Mouse (Mus musculus) urinary bladder, postnatal 10 days (tissue): ENCODE results near the gene Adamts17.

Experiments used
- DNase-seq: peaks from one replicate; pipeline ENCODE4 v3.0.0; 2022; ENCODE audit warnings: low spot score

Gene Adamts17

DNA sequence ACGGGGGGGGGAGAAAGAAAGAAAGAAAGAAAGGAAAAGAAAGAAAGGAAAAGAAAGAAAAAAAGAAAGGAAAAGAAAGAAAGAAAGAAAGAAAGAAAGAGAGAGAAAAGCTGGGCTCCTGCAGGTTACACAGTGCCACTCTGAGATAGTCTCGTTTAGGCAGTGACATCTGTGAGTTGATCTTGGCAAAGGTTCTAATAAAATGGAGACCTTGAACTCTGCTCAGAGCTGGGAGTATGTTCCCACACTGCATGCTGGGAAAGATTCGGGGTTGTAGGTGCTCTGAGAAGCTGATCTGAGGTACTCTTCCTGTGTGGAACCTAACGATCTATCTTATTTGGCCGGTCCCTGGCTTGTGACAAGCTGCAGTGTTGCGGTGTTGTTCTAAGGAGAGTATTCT lies 7.0 kb downstream of the Adamts17 start:
- DNase-seq = no peak

DNA sequence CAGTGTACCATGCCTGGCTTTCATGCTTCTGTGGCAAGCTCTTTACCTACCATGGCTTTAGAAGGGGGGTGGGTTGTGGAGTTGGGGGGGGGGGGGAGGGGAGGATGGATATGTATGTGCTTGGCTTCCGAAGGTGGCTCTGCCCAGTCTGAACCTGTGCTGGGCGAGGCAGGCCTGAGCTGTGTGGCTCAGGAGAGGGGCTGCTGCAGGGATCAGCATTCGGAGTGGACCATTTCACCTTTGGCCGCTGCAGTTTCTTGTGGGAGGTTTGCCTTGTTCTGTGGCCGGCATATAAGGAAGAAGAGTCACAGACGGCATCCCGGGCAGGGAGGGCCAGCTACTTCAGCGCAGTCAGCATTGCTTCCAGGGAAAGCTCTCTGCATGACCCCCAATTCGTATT lies 7.8 kb downstream of the Adamts17 start:
- DNase-seq = no peak

DNA sequence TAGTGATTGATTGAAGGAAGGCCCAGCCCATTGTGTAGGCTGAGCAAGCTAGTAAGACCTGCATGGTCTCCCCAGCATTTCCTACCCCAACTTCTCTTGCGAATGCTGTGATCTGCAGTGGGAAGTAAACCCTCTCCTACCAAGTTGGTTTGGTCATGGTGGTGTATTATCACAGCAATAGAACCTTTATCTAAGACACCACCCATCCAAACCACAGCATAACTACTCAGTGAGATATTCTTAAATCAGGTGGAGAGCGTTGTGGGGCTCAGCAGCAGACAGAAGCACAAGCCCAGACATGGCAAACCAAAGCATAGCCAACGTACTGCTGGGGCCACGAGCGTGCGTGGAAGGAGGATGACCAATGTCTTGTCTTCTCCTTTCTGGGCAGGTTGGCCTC lies 9.8 kb downstream of the Adamts17 start:
- DNase-seq = no peak

DNA sequence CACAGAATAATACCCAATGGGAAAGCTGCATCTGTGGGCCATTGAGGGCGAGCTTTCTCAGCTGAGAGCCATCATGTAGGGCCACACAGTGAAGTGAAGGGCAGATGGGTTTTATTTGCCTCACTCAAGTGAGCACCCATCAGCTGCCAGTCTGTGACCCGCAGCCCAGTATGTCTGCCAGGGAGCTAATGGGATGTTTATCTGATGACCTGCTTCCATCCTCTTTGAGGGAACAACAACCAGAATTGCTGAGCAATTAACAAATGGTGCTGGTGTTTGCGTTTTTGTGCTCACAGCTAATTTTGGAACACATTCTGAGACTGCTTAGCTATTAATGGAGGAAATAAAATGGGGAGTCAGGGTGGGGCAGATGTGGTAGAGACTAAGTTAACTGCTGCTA lies 12.6 kb downstream of the Adamts17 start:
- no peak for DNase-seq

DNA sequence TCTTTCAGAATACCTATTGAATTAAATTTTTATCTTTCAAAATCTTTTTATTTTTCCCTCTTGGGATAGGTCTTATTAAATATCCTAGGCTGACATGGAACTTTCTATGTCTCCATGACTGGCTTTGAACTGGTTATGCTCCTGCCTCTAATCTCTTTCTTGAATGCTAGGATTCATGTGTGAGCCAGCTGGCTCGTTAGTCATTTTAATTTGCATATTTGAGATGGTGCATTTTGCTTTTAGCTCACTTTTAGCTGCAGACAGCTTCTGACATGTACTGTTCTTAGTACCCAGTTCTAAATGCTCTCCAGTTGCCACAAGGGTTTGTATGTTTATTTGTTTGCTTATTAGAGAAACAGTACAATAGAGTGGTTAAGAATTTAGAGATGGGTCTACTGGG lies 18.1 kb downstream of the Adamts17 start:
- no peak for DNase-seq

DNA sequence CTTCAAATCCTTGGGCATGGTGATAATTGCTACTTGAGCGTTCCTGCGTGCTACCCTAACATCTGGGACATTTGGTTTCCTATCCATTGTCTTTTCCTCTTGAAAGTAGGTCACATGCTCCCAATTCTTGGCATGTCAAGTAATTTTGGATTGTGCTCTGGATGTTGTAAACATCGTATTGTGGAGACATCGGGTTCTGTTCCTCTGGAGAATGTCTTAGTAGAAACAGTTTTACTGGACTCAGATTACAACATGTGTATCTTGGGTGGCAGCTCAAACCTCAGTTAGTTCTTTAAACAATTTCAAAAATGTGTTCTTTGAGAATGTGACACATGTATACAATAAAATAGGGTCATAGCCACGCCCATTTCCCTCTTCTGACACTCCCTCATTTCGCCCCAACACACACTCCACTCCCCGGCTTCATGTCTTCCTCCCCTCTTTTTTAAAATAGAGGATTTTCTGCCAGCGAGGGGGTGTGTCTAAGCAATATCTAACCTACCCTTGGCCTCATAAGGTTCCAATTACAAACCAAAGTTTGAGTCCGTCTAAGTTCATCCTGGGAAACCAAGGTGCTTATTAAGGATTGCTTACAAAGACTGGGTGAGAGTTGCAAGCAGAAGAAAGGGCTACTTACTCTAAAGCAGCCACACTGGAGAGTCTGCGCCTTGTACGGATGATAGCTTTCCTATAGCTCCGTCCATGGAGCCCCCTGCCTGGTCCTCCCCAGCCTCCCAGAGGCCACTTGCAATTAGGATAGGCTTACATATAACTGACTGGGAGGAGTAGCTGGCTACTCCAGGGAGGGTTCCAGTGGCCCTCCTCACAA lies 18.9 kb downstream of the Adamts17 start:
- no peak for DNase-seq

DNA sequence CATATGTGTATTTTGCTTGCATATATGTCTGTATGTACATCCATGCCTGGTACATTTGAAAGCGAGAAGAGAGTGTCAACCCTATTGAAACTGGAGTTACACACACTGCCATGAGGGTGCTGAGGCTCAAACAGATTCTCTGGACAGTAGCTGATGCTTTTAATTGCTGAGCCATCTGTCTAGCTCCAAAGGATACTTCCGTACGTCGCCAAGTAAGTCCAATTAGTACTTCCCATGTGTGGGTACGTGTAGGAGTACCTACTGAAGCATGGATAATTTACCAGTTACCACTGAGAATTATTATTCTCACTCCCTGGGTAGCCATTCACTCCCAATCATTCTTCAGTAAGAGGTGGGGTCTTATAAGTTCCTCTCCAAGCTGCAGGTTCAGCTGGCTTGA lies 19.7 kb downstream of the Adamts17 start:
- DNase-seq = no peak

DNA sequence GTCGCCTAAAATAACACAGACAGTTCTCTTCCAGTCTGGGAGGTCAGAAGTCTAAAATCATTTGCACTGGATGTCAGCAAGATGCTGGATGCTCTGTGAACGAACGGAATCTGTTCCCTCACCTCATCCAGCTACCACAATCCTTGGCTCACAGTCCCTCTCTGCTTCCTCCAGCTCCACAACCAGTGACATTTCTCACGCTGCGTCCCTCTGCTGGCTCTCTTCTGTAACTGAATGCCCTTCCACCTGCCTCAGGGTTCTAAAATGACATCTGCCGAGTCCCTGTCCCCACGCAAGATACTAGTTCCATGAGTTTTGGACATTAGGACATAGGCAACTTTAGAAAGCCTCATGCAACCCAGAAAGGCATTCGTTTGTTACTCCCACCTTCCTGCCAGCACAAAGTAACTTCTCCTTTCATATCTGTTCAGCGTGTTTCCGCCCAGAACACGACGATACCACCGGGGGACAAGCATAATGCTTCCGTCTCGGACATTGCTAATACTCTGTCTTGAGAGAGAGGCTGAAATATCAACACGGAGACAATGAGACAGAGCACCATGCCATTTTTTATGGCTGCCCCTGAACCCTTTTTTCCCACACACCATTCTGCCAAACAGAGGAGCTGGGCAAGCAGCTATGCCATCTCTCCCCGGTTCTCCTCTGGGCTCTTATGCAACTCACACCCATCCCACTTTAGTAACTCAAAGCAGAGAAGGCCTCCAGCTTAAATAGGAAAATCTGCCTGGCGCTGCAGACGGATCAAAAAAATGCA lies 27.6 kb downstream of the Adamts17 start:
- no peak for DNase-seq

DNA sequence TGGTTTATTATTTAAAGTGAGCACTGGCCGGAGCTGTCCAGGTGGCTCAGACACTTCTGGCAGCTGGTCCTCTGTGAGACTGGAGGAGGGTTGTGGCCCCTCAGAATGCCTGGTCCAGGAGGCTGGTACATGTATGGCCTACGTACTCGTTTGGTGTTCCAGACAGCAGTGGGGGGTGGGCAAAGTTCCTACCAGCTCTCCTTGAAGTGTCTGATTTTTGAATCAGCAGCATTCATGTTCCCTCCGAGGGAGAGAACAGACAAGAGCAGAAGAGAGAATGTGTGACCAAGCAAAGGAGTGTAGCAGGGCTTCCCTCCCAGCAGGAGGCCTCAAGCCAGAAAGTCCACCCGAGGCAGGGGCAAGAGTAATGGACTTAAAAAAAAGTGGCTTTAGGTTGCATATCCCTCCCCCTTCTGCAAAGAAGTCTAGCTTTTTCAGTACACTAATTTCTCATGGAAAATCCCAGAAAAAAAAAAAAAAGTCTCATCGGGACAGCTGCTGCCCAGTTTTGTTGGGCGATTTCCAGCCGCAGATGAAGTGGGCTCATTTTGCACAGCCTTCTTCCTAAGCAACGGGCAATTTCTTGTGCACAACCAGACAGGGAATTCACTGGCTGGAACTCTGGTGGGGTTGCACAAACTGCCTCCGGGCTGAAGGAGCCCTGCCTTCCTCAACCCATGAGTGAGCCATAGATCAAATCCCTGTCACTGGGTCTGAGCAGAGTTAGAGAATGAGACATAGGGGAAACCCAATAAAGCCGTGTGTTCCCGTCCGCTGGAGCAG lies 28.4 kb downstream of the Adamts17 start:
- no peak for DNase-seq

DNA sequence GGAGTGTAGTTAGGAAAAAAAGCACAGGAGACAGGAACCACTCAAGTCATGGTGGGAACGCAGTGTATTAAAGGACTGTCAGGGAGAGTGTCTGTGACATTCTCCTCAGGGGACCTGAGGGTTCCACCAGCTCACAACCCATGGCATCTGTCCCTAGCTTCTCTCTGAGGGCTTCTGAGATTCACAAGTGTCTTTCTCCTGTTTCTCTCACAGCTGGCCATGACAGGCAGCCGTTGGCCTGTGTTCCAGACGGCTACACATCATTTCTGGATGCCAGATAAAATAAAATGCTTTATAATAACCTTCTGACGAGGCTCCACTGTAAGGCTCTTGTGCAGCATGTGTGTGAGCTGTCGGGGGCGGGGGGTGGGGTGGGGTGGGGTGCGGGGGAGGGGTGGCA lies 32.0 kb downstream of the Adamts17 start:
- DNase-seq = no peak

DNA sequence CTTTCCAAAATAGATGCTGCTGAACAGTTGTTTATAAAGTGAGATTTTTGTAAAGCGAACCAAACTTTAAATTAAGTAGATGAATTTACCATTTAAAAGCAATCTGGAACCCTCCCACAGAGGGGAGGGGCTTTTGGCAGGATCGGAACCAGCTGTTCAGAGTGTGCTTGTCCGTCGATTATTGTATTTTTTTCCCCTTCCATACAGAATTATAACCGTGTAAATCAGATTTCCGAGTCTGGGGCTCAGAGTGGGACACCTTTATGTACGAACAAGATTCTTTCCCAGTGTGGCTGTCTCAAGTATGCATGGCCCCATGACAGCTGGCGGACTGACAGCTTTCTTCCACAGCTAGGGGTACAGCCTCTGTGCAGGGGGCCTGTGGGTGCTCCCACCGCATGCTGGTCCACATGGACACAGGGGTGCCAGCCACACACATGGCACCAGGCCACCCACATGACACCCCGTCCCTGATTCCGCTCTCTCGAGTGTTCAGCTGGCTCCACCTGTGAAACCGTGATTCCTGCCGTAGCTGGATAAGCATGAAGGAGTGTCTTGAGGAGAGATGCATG lies 32.5 kb downstream of the Adamts17 start:
- DNase-seq = no peak

DNA sequence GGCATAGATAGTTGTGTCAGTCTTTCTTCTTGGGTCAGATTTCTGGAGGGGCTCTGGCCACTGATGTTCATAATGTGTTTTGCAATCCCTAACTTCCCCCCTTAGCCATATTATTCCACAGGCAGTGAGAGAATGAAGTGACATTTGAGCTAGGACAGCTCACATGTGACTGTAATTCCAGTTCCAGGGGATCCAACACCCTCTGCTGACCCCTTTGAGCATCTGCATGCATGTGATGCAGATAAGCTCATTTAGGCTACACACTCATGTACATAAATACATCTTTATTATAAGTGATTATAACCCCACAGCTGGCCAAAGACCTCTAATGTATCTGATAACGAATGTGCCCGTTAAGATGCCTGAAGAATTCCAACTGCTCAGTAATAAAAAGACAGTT lies 33.7 kb downstream of the Adamts17 start:
- DNase-seq = no peak

DNA sequence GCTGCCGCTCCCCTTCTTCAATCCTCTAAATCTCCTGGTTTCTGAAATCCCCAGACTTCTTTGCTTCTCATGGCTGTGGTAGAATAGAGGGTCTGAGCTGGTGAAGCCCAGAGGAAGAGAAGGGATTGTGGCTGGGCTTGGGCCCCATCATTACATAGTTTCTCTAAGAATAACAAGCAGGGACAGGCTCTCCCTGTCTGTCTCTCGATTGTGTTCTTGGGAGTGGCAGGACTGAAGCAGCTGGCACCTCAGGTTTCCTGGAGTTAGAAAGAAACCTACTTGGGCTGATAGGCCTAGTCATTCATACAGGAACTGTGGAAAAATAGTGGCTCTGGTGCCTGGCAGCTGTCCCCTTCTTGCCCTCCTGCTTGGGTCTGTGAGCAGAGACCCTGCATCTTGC lies 51.9 kb downstream of the Adamts17 start:
- DNase-seq = no peak

DNA sequence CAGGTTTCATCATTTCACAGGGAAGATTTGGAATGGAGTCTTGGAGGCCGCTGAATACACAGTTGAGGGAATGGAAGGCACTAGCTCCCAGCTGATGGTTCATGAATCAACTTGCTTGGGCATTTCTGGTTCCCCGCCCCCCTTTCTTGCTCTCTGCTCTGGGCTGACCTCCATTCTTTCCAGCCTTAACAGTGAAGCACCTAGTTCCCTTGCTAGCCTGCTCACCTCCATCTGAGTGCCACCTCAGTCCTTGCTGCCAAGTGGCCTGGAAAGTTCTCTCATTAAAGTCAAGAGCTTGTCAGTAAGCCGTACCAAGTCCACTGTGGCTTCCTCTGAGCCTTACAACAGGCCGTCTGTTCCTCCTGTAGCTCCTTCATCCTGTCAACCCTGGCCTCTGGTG lies 52.6 kb downstream of the Adamts17 start:
- no peak for DNase-seq

DNA sequence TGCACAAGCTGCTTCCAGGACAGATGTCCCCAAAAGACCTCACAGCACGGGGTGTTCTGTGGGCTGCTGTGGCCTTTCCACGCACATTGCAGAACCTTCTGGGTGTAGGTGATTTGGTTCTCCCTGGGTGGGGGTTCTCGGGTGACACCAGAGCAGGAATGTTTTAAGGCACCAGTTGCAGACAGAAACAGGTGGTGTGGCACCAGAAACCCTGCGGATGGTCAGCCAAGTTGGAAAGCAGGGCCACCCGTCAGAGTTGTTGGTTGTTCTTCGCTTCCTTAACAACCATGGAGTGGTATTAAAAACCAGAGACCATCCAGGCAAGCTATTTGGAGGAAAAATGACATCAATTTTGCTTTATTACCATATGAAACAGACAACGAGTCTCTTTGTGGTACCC lies 62.8 kb downstream of the Adamts17 start:
- DNase-seq = no peak

DNA sequence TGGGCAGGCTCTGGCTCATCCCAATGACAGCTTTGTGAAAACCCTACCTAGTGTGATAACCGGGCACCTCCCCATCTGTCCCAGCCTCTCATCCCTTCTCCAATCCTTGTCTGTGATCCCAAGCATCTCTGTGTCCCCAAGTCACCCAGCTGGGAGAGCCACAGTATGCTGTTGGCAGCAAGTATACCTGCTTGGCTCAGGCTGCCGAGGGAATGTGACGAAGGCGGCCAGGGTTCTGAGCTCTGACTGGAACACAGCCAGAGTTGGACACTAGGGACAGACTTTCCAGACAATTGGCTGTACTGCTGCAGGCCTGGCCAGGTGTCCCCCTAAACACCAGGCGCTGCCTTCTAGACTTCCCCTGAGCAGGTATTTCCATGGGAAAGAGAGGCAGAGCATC lies 63.5 kb downstream of the Adamts17 start:
- DNase-seq = no peak

DNA sequence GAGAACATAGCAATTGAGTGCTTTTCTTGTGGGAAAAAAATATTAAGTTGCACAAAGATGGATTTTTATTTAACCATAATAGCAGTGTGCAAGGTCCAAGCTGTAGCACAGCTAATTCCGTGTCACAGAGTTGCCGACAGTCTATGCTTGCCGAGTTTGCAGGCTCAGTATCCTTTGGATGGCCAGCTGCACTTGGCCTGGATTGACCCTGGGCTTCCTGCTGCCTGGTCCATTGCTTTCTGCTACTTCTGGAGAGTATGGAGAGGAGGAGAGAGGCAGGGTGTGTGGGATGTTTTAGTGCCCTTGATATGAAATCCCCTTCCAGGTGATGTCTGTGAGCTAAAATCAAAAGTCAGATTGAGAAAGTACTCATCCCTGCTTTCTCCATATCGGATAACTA lies 66.4 kb downstream of the Adamts17 start:
- DNase-seq = no peak

DNA sequence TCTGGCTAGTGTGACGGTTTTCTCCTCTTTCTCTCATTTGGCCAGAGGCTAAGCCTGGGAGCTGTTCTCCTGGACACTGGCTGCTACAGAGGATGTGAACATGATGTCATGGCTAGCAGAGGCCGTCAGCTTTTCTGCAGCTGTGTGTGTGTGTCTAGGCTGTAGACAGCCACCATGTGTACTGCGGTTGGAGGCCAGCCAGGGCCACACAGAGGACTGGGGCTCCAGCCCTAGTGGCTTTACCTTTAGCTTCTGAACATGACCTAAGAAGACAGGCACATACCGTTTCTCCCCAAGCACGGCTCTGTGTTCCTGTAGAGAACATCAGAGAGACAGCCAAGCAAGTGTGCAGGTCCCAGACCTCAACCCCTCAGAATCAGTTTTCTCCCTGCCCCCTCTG lies 73.3 kb downstream of the Adamts17 start:
- no peak for DNase-seq

DNA sequence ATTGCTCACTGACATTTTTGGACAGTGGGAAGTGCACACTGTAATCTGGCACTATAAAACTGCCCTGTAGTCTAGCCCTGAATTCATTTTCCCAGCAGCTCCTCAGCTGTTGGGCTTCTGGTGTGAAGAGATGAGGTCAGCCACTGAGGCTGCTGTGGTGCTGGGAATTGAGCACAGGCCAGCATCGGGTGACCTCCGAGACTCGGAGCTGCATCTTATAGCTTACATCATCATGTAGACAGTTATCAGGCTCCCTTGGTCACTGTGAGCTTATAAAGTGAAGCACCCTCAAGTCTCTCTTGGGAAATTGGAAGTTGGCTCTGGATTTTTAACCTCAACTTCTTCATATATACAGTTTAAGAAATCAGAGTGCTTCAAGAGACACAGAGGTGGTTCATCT lies 84.1 kb downstream of the Adamts17 start:
- DNase-seq = no peak

DNA sequence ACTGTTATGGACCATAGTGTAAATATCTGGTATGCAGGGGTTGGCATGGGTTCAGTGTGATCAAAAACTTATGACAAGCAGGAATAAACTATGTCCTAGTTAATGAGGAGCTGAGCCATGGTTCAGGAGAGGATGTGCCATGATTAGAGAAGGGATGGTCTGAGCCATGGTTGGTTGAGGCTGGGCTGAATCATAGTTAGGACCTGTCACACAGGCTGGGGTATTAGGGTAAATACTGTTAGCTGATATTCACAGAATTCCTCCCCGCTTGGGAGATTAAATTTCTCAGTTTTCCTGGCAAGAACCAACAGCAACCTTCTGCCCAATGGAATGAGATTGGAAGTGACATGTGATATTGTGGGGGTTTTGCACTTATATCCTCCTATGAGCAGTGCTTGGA lies 84.6 kb downstream of the Adamts17 start:
- no peak for DNase-seq

DNA sequence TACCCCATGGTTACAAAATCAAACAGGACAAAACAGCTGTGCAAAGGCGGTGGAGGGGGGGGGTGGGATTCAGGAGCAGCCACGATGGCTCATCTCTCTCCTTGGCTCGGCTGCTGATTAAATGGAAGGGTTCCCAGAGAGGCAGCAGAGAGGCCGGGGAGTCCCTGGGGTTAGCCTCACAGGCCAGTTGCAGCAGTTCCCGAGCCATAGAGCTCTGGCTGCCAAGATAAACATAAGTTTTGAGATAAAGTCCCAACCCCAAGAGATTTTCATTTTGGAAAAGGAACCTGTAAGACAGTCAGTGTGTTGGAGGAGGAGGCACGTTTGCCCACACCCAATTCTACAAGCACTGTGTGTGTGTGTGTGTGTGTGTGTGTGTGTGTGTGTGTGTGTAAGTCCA lies 89.7 kb downstream of the Adamts17 start:
- DNase-seq = no peak

DNA sequence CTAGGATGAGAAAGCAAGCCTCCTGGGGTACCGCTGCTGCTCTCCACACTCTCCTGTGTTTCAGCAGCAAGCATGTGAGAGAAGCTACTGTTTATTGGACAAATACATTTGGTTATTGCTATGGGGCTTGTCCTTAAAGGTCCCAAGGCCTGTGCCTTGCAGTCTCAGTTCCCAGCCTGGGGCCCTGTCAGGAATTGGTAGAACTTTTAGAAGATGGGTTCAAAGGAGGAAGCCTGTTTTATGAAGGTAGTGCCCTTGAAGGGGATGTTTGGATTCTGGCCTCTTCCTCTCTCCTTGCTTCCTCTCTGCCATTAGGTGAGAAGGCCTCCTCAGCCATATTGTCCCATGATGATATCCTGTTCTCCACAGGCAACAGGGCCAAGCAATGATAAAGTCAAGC lies 91.8 kb downstream of the Adamts17 start:
- no peak for DNase-seq

DNA sequence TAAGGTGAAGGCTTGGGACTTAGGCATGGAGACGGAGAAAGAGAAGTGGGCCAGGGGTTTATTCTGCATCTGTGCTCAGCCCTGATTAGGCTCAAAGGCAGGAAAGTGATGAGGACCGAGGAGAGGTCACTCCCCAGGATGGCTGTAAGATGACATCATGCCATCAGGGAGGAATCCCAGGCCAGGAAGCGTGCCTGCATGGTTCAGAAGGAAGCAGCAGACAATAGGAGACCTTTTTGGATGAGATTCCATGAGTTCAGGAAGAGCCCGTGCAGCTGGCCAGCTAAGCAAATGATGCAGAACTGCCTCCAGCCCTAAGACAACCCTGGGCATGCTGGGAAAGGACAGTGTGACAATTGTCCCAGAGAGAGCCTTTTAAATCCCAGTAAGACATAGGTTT lies 93.7 kb downstream of the Adamts17 start:
- no peak for DNase-seq
